Mouse (Mus musculus) heart, adult 2 months (tissue): ENCODE results near the gene Clasp1. TPM values are rescaled to one million over a fixed set of nuclear protein-coding genes. Genes with fewer than 3 reads are reported as not detected.

Experiments used
- DNase-seq, 2 experiments: peaks; one replicate each; pipeline ENCODE4 v3.0.0; 2021
- H3K27ac ChIP-seq: fragments of 200-600 bp; 2 replicates; pipeline ENCODE4 v1.8.1; 2022
- H3K27me3 ChIP-seq: fragments of 200-500 bp; 2 replicates; pipeline ENCODE4 v1.6.1; 2012; ENCODE audit warnings: mild to moderate bottlenecking, low read length, inconsistent platforms, mixed read lengths; ENCODE audit not compliant: control insufficient read depth, insufficient read depth
- H3K36me3 ChIP-seq: fragments of 200-500 bp; 2 replicates; pipeline ENCODE4 v1.6.1; 2012; ENCODE audit warnings: low read length, inconsistent platforms; ENCODE audit not compliant: control insufficient read depth, insufficient read depth
- H3K4me1 ChIP-seq: fragments of 200-500 bp; 2 replicates; pipeline ENCODE4 v1.6.1; 2011; ENCODE audit warnings: low read length; ENCODE audit not compliant: control insufficient read depth, insufficient read depth
- H3K4me3 ChIP-seq: fragments of 200-600 bp; 2 replicates; pipeline ENCODE4 v1.8.1; 2022
- H3K79me2 ChIP-seq: fragments of 200-500 bp; replicated peaks from 2 replicates; pipeline ENCODE4 v1.6.1; 2012; ENCODE audit warnings: mild to moderate bottlenecking, inconsistent platforms, low read length, moderate library complexity, mixed read lengths; ENCODE audit not compliant: control insufficient read depth, insufficient read depth
- H3K9ac ChIP-seq: fragments of 200-500 bp; 2 replicates; pipeline ENCODE4 v1.6.1; 2012; ENCODE audit warnings: low read depth, mild to moderate bottlenecking, control low read depth, inconsistent platforms, low read length, mixed read lengths
- CTCF ChIP-seq: fragments of 200-600 bp; IDR thresholded peaks from 2 replicates; pipeline ENCODE4 v1.8.1; 2022; ENCODE audit warnings: antibody characterized with exemption, mild to moderate bottlenecking, moderate library complexity
- EP300 ChIP-seq: fragments of 200-500 bp; IDR thresholded peaks from 2 replicates; pipeline ENCODE4 v1.6.1; 2011; ENCODE audit warnings: low read depth, low read length, control low read depth; ENCODE audit not compliant: insufficient read depth
- POLR2A ChIP-seq: fragments of 200-500 bp; IDR thresholded peaks from 2 replicates; pipeline ENCODE4 v1.6.1; 2011; ENCODE audit warnings: mild to moderate bottlenecking, low read depth, low read length, control low read depth; ENCODE audit not compliant: insufficient read depth
- WGBS: fragments of 180-500 bp; shearing (Covaris S2); methylation state at CpG from one replicate; pipeline ENCODE4 v1.1.7; 2018; 5-methylcytosine and 5-hydroxymethylcytosine counted together
- intact Hi-C: fragments of 180-260 bp; cut with DNase I; formaldehyde crosslinking; loops from one replicate; pipeline ENCODE4 v1.15.1; 2025
- polyA plus RNA-seq: library from polyadenylated mRNA; depleted of rRNA; stranded (reverse); fragments of >200 nt; gene quantifications from 2 replicates; pipeline ENCODE4 v1.2.3, GENCODE M21; 2012
- total RNA-seq, 2 experiments: library from RNA; stranded (reverse); gene quantifications; 2 replicates each; pipeline ENCODE4 v1.2.3; 2021

Clasp1 gene
- total and polyA plus RNA-seq, 3 experiments = 148 to 407 (median 323) TPM

DNA sequence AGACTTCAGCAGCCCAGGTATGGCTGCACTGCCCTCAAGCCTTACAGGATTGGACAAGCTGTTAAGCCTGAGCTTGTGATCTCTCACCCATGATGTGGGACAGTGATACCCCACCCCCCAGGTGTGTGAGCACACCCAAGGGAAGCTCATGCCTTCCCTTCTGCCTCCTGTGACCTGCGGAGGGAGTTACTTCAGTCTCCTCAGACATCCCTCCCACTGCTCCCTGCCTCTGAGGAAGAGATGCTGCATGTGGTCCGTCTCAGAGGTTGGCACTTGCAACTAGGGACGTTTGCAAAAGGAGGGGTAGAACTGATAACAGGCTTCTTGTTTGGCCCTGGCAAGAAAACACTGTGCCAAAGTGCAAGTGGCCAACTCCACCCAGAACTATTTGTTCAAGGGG is 234.0 kb downstream of the Clasp1 start:
- no peak for DNase-seq
- no peaks in the 10 kb centered on the region for H3K27me3 ChIP-seq
- H3K4me1 ChIP-seq = no peaks in the 10 kb centered on the region
- H3K9ac ChIP-seq = no peak overlapping the region
- H3K27ac ChIP-seq = no peak overlapping the region
- intact Hi-C loops = no loop called here
- no peaks in the 10 kb centered on the region for H3K36me3 ChIP-seq
- no peak for TF ChIP-seq EP300
- TF ChIP-seq POLR2A = no peak
- no peak for TF ChIP-seq CTCF
- WGBS = 37% methylated on average over 3 of the region's 3 CpGs
- H3K79me2 ChIP-seq = no peaks in the 10 kb centered on the region
- H3K4me3 ChIP-seq = no peak overlapping the region

GRCm38 (mm10) chr1:118625461-118625860 is 236.6 kb downstream of the Clasp1 start:
- no peak overlapping the region for H3K27ac ChIP-seq
- no peak for DNase-seq
- no peaks in the 10 kb centered on the region for H3K27me3 ChIP-seq
- no peaks in the 10 kb centered on the region for H3K36me3 ChIP-seq
- intact Hi-C loops = no loop called here
- no peaks in the 10 kb centered on the region for H3K4me1 ChIP-seq
- 68% methylated on average over 6 of the region's 6 CpGs for WGBS
- TF ChIP-seq CTCF = no peak
- no peak for TF ChIP-seq POLR2A
- TF ChIP-seq EP300 = no peak
- H3K4me3 ChIP-seq = no peak overlapping the region
- H3K79me2 ChIP-seq = no peaks in the 10 kb centered on the region
- H3K9ac ChIP-seq = no peak overlapping the region

GRCm38 (mm10) chr1:118625921-118626320 is 237.1 kb downstream of the Clasp1 start:
- Histone ChIP-seq H3K9ac (no peak overlapping the region), H3K4me1 (no peaks in the 10 kb centered on the region), H3K79me2 (no peaks in the 10 kb centered on the region), H3K27ac (no peak overlapping the region), H3K4me3 (no peak overlapping the region), H3K36me3 (no peaks in the 10 kb centered on the region), H3K27me3 (no peaks in the 10 kb centered on the region)
- TF ChIP-seq EP300 = no peak
- TF ChIP-seq POLR2A = no peak
- no peak for DNase-seq
- 63% methylated on average over 2 of the region's 2 CpGs for WGBS
- intact Hi-C loops = no loop called here

DNA sequence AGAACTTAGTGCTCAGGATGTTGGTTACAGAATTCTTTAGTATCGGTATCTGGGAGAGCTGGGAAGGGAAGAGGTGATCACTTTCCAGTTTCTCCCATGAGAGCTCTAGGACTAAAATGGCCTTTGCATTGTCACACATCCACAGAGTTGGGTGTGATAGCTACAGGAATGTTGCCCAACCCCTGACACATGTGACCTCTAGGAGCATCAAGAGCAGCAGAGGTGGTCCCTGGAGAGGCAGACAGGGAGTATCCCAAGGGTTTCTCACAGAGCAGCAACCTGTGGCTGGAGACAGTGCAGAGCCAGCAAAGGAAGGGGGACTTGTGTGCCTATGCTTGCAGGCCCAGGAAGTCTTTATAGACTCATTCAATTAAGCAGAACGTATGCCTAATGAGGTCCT is 237.6 kb downstream of the Clasp1 start:
- Histone ChIP-seq H3K4me1 (no peaks in the 10 kb centered on the region), H3K79me2 (no peaks in the 10 kb centered on the region), H3K36me3 (no peaks in the 10 kb centered on the region), H3K27ac (no peak overlapping the region), H3K27me3 (no peaks in the 10 kb centered on the region), H3K4me3 (no peak overlapping the region), H3K9ac (no peak overlapping the region)
- TF ChIP-seq CTCF (no peak), EP300 (no peak), POLR2A (no peak)
- DNase-seq = no peak
- WGBS = 86% methylated on average over 2 of the region's 2 CpGs
- intact Hi-C loops = no loop called here

DNA sequence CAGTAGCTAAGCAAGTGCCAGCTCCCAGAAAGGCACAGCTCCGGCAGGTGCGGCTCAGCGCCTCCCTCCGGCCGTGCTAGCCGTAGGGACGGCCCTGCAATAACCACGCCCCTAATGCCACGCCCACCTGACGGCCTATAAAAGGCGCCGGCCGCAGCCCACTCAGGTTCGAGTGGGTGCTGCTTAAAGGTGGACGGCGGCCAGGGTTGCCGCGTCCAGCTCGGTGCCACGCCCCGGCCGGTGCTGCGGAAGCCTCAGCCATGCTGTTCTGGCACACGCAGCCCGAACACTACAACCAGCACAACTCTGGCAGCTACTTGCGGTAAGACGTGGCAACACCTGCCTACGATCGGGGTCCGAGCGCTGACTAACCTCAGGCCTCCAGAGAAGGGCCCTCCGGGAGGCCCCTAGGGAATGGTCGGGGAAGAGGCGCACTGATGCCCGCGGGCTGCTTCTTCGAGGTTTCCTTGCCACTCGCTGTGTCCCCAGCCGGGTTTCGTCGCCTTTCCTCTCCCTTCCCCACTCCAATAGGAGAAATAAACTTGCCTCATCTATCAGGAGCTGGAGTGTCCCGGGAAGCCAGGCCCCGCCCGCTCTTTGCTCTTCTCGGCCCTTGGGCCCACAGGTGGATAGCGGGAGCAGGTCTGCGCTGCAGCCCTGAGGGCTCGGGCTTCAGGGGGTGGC is 239.1 kb downstream of the Clasp1 start, which contains the start of gene Tfcp2l1:
Gene Tfcp2l1 (plus strand): TSS at position 165 of the 684 bp plus-strand sequence.
- peak; percentile 75 to 83 for DNase-seq
- Histone ChIP-seq H3K79me2 (no peaks in the 10 kb centered on the region), H3K27me3 (no peaks in the 10 kb centered on the region), H3K4me3 (peak within 1 kb of the TSS; percentile 50), H3K36me3 (no peaks in the 10 kb centered on the region), H3K4me1 (no peaks in the 10 kb centered on the region), H3K27ac (no peak within 1 kb of the TSS), H3K9ac (no peak within 1 kb of the TSS; the same call in 1 of the 2 replicates)
- TF ChIP-seq EP300 = no peak
- no peak for TF ChIP-seq POLR2A
- peak; percentile 48 for TF ChIP-seq CTCF
- under 1% methylated on average over 48 of the region's 48 CpGs for WGBS
- intact Hi-C loops = no loop called here

DNA sequence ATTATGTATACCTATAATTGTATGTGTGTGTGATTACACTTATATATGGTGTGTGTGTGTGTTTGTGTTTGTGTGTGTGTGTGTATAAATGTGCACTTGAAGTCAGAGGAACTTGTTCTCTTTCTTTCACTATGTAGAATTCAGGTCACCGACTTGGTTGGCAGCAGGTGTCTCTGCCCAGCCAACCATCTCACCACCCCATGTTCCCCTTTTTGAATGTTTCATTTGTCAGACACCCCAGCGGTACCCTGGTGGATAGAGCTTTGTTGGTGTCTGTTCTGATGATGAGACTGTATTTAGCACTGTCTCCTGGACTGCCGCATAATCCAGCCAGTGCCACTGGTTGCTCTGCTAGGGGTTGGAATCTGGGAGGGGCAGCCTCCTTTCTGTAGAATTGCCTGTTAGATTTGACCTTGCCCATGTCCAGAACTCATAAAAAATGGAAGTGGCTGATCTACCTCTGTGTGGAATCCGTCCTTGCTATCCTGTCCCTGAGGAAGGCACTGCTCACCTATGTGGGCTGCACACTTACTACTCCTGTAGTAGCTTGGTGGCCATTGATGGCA is 244.6 kb downstream of the Clasp1 start:
- no peaks in the 10 kb centered on the region for H3K79me2 ChIP-seq
- intact Hi-C loops = no loop called here
- H3K4me3 ChIP-seq = no peak overlapping the region
- no peak overlapping the region for H3K27ac ChIP-seq
- TF ChIP-seq POLR2A = no peak
- no peak for TF ChIP-seq CTCF
- TF ChIP-seq EP300 = no peak
- no peak overlapping the region for H3K9ac ChIP-seq
- H3K4me1 ChIP-seq = no peaks in the 10 kb centered on the region
- no peaks in the 10 kb centered on the region for H3K36me3 ChIP-seq
- 78% methylated on average over 4 of the region's 4 CpGs for WGBS
- DNase-seq = no peak
- no peaks in the 10 kb centered on the region for H3K27me3 ChIP-seq
